Mouse (Mus musculus): ENCODE measurements around the gene Hoxc11. TPM values are rescaled to one million over a fixed set of nuclear protein-coding genes. Genes with fewer than 3 reads are reported as not detected.

Hoxc11 gene
- polyA plus RNA-seq, 1 experiment from 2014 or later = not detected

DNA sequence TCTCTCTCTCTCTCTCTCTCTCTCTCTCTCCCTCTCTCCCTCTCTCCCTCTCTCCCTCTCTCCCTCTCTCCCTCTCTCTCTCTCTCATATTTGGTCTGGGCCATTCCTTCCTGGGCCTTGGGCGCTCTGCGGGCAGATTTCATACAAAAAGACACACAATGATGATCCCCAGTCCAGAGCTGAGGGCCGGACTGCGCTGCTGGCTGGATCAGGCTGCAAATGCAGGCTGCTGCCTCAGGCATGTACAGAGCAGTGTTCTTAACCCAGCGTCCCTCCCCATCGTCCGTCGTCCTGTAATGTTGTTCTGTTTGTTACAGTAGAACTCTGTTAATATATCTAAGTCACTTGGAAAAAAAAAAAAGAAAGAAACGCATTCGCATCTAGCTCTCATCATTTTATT is 30.3 kb downstream of the Hoxc11 start:
- Histone ChIP-seq H3K4me3 (ENCODE audit: low read depth, low read length) (no peak overlapping the region), H3K36me3 (ENCODE audit: control insufficient read depth, insufficient read depth, low read length) (no peaks in the 10 kb centered on the region), H3K9ac (ENCODE audit: low read length) (no peak overlapping the region), H3K4me2 (no peak overlapping the region), H3K27ac (ENCODE audit: low read depth, low read length) (no peak overlapping the region), H3K4me1 (ENCODE audit: control insufficient read depth, insufficient read depth, low read length) (peaks cover 5% of the 10 kb centered on the region; the same call in 1 of the 2 replicates), H3K27me3 (ENCODE audit: control insufficient read depth, insufficient read depth, low read length) (peaks cover 100% of the 10 kb centered on the region), H3K9me3 (ENCODE audit: control insufficient read depth, low read length) (no peaks in the 10 kb centered on the region)
- no peak for DNase-seq (ENCODE audit: low spot score, missing footprints)
- ATAC-seq (ENCODE audit: low FRiP score) = no peak
- 0% methylated on average over 10 of the region's 10 CpGs for WGBS

DNA sequence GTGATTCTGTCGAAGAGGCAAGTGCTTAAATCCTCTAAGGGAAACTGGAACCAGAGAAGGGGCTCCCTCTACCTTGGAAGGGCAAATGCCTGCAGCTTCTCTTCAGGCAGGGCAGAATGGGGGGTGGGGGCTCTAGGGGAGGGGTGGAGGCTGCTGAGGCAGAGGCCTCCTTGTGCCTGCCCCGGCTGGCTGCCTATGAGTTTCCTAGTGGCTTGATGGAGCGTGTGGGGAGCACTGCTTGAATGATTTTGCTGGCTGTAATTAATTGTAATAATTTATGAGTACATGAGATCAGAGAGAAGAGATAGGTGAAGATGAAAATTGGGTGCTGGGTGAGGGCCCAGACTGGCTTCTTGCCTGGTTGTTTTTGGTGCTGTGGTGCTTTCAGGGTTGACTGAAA is 30.7 kb downstream of the Hoxc11 start:
- no peak overlapping the region for H3K4me3 ChIP-seq (ENCODE audit: low read depth, low read length)
- H3K36me3 ChIP-seq (ENCODE audit: control insufficient read depth, insufficient read depth, low read length) = no peaks in the 10 kb centered on the region
- peaks cover 100% of the 10 kb centered on the region for H3K27me3 ChIP-seq (ENCODE audit: control insufficient read depth, insufficient read depth, low read length)
- H3K4me1 ChIP-seq (ENCODE audit: control insufficient read depth, insufficient read depth, low read length) = peaks cover 5% of the 10 kb centered on the region; the same call in 1 of the 2 replicates
- no peak overlapping the region for H3K4me2 ChIP-seq
- WGBS = 1% methylated on average over 3 of the region's 3 CpGs
- no peaks in the 10 kb centered on the region for H3K9me3 ChIP-seq (ENCODE audit: control insufficient read depth, low read length)
- no peak overlapping the region for H3K9ac ChIP-seq (ENCODE audit: low read length)
- DNase-seq (ENCODE audit: low spot score, missing footprints) = no peak
- ATAC-seq (ENCODE audit: low FRiP score) = no peak
- H3K27ac ChIP-seq (ENCODE audit: low read depth, low read length) = no peak overlapping the region

DNA sequence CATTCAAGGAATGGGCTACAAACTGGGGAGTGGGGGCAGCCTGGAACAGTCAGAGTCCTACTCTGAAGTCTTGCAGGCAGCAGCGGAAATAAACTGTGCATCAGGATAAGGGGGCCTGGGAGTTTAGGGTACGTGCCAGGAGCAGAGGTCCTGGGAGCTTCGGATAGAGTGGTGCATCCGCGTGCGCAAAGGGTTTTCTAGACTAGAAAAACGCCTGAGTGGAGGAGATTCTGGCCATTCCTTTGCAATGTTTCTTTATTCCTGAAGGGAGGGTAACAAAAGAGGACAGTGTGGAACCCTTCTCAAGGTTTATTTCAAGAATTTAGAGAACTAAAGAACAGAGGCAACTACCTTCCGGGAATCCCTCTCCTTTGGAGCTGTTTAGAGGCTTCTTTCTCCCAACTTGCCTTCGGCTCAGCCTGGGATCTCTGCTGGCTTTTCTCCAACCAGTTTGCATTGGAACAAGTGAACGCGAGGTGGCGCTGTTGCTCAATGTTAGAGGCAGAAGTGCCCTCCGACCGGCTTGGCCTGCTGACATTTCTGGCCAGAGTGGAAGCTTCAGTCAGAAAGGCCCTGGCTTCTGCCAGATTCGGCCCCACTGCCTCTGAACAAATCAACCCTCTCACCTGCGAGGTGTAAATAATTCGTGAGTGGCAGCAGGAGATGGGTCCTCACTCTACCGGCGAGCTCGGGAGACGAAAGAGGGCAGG is 33.1 kb downstream of the Hoxc11 start:
- DNase-seq (ENCODE audit: low spot score, missing footprints) = peak; percentile 92
- H3K9ac ChIP-seq (ENCODE audit: low read length) = no peak overlapping the region
- H3K27ac ChIP-seq (ENCODE audit: low read depth, low read length) = no peak overlapping the region
- no peaks in the 10 kb centered on the region for H3K4me1 ChIP-seq (ENCODE audit: control insufficient read depth, insufficient read depth, low read length)
- no peak overlapping the region for H3K4me2 ChIP-seq
- 3% methylated on average over 21 of the region's 21 CpGs for WGBS
- ATAC-seq (ENCODE audit: low FRiP score) = peak; percentile 72
- no peaks in the 10 kb centered on the region for H3K9me3 ChIP-seq (ENCODE audit: control insufficient read depth, low read length)
- H3K36me3 ChIP-seq (ENCODE audit: control insufficient read depth, insufficient read depth, low read length) = no peaks in the 10 kb centered on the region
- no peak overlapping the region for H3K4me3 ChIP-seq (ENCODE audit: low read depth, low read length)
- H3K27me3 ChIP-seq (ENCODE audit: control insufficient read depth, insufficient read depth, low read length) = peaks cover 100% of the 10 kb centered on the region

DNA sequence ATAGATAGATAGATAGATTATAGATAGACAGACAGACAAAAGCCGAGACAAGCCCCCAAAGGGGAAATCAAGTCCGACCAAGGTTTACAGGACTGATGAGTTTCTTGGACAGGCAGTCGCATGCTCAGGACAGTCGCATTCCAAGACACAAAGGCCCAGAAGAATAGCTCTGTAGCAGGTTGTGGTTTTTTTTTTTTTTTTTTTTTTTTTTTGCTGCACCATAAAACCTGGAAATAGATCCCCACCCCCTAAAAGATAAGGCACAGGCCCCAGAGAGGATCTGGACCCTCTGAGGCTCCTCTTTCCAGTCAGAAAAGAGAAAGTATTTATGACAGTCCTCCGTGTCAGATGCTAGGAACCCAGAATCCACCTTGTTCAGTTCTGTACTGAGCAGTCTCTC is 33.9 kb downstream of the Hoxc11 start:
- no peak overlapping the region for H3K4me2 ChIP-seq
- ATAC-seq (ENCODE audit: low FRiP score) (no peak), DNase-seq (ENCODE audit: low spot score, missing footprints) (no peak)
- H3K27me3 ChIP-seq (ENCODE audit: control insufficient read depth, insufficient read depth, low read length) = peaks cover 100% of the 10 kb centered on the region
- H3K4me3 ChIP-seq (ENCODE audit: low read depth, low read length) = no peak overlapping the region
- WGBS = 9% methylated on average over 5 of the region's 5 CpGs
- H3K9me3 ChIP-seq (ENCODE audit: control insufficient read depth, low read length) = no peaks in the 10 kb centered on the region
- H3K36me3 ChIP-seq (ENCODE audit: control insufficient read depth, insufficient read depth, low read length) = no peaks in the 10 kb centered on the region
- no peak overlapping the region for H3K27ac ChIP-seq (ENCODE audit: low read depth, low read length)
- H3K9ac ChIP-seq (ENCODE audit: low read length) = no peak overlapping the region
- H3K4me1 ChIP-seq (ENCODE audit: control insufficient read depth, insufficient read depth, low read length) = no peaks in the 10 kb centered on the region

DNA sequence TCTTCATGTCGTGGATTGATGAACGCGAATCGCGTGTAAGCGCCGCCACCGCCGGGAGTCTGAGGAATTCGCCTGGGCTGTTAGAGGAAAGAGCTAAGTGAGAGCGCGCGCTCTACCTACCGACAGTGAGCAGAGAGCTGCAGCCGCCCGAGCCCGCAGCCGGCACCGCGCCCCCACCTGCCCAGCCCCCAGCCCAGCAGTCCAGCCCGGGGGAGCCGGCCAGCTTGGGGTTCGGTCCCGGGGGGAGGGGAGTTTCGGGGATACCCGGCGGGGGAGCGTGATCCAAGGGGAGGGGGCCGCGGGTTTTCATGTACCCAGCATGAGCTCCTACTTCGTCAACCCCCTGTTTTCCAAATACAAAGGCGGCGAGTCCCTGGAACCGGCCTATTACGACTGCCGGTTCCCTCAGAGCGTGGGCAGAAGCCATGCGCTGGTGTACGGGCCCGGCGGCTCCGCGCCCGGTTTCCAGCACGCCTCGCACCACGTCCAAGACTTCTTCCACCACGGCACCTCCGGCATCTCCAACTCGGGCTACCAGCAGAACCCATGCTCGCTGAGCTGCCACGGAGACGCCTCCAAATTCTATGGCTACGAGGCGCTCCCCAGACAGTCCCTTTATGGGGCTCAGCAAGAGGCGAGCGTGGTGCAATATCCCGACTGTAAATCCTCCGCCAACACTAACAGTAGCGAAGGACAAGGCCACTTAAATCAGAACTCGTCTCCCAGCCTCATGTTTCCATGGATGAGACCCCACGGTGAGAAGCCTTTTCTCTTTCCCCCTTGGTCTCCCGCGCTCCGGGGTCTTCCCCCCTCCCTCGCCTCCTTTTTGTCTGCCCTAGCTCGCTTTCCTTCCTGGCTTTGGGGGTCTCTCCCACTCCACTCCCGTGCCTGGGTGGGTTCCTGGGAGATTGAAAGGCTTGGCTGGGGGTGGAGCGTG is 36.5 kb downstream of the Hoxc11 start, which contains the start of gene Hoxc8:
Hoxc8 (plus strand) TSS at position 147 of the 937 bp plus-strand sequence.
- Histone ChIP-seq H3K27me3 (ENCODE audit: control insufficient read depth, insufficient read depth, low read length) (peaks cover 98% of the 10 kb centered on the region), H3K4me3 (ENCODE audit: low read depth, low read length) (no peak within 1 kb of the TSS), H3K4me2 (no peak within 1 kb of the TSS), H3K9me3 (ENCODE audit: control insufficient read depth, low read length) (no peaks in the 10 kb centered on the region), H3K27ac (ENCODE audit: low read depth, low read length) (no peak within 1 kb of the TSS), H3K4me1 (ENCODE audit: control insufficient read depth, insufficient read depth, low read length) (no peaks in the 10 kb centered on the region), H3K9ac (ENCODE audit: low read length) (no peak within 1 kb of the TSS), H3K36me3 (ENCODE audit: control insufficient read depth, insufficient read depth, low read length) (no peaks in the 10 kb centered on the region)
- DNase-seq (ENCODE audit: low spot score, missing footprints) (peak; percentile 94), ATAC-seq (ENCODE audit: low FRiP score) (no peak)
- WGBS = 1% methylated on average over 69 of the region's 69 CpGs

DNA sequence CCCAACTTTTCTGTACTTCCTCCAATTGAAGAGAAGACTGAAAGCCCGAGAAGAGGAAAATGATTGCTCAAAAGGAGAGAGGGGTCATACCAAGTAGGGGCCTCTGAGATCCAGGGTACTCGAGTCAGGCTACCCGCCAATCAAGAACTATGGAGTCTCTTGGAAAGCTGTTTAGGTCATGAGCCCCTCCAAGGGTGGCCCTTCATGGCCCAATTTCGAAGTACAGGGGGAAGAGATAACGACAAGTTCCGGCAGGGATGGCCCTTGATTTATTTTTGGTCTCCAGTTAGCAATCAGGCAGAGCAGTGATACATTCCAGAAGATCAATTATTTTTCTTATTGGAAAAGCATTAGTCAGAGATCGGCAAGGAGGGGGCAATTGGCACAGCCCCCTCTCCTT is 37.6 kb downstream of the Hoxc11 start:
- H3K27me3 ChIP-seq (ENCODE audit: control insufficient read depth, insufficient read depth, low read length) = peaks cover 98% of the 10 kb centered on the region
- H3K4me3 ChIP-seq (ENCODE audit: low read depth, low read length) = no peak overlapping the region
- DNase-seq (ENCODE audit: low spot score, missing footprints) = peak; percentile 91
- no peaks in the 10 kb centered on the region for H3K36me3 ChIP-seq (ENCODE audit: control insufficient read depth, insufficient read depth, low read length)
- H3K9ac ChIP-seq (ENCODE audit: low read length) = no peak overlapping the region
- no peaks in the 10 kb centered on the region for H3K4me1 ChIP-seq (ENCODE audit: control insufficient read depth, insufficient read depth, low read length)
- H3K4me2 ChIP-seq = no peak overlapping the region
- ATAC-seq (ENCODE audit: low FRiP score) = no peak
- 2% methylated on average over 7 of the region's 7 CpGs for WGBS
- H3K9me3 ChIP-seq (ENCODE audit: control insufficient read depth, low read length) = no peaks in the 10 kb centered on the region
- no peak overlapping the region for H3K27ac ChIP-seq (ENCODE audit: low read depth, low read length)

DNA sequence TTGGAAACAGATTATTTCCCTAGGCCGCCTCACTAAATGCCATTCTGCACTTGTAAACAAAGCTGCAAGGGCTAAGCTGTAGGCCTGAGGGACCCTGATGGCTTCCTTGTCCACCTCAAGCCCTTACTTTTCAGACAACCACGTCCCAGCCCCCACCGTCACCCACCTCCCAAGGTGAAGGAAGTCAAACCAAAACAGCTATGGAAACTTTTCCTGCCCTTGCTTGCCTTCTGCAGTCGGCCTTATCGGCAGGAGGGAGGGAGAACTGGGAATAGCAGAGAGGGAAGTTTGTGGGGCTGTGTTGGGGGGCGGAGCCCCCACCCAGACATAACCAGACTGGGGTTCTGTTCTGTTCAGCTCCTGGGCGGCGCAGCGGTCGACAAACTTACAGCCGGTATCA is 38.0 kb downstream of the Hoxc11 start:
- ATAC-seq (ENCODE audit: low FRiP score) = no peak
- no peak overlapping the region for H3K4me2 ChIP-seq
- 2% methylated on average over 11 of the region's 11 CpGs for WGBS
- peak; percentile 90 for DNase-seq (ENCODE audit: low spot score, missing footprints)
- no peaks in the 10 kb centered on the region for H3K9me3 ChIP-seq (ENCODE audit: control insufficient read depth, low read length)
- H3K36me3 ChIP-seq (ENCODE audit: control insufficient read depth, insufficient read depth, low read length) = no peaks in the 10 kb centered on the region
- H3K9ac ChIP-seq (ENCODE audit: low read length) = no peak overlapping the region
- H3K27me3 ChIP-seq (ENCODE audit: control insufficient read depth, insufficient read depth, low read length) = peaks cover 98% of the 10 kb centered on the region
- no peaks in the 10 kb centered on the region for H3K4me1 ChIP-seq (ENCODE audit: control insufficient read depth, insufficient read depth, low read length)
- H3K27ac ChIP-seq (ENCODE audit: low read depth, low read length) = no peak overlapping the region
- H3K4me3 ChIP-seq (ENCODE audit: low read depth, low read length) = no peak overlapping the region

DNA sequence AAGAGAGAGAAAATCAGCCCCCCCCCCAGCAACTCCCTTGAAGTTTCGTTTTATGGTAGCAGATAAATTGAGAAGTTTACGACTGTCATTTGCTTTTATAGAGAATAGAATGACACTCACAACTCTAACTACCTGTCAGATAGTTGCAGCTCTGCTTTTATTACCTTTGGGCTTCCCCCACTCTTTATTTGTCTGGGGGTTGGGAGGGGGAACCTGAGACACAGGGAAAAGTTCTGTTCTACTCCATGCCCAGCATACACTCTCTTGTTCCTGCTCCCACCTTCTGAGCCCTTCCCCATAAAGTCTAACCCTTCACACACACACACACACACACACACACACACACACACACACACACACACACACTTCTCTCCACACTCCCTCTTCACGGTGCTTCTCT is 38.6 kb downstream of the Hoxc11 start:
- ATAC-seq (ENCODE audit: low FRiP score) (no peak), DNase-seq (ENCODE audit: low spot score, missing footprints) (no peak)
- Histone ChIP-seq H3K9ac (ENCODE audit: low read length) (no peak overlapping the region), H3K4me2 (no peak overlapping the region), H3K4me3 (ENCODE audit: low read depth, low read length) (no peak overlapping the region), H3K4me1 (ENCODE audit: control insufficient read depth, insufficient read depth, low read length) (no peaks in the 10 kb centered on the region), H3K27ac (ENCODE audit: low read depth, low read length) (no peak overlapping the region), H3K9me3 (ENCODE audit: control insufficient read depth, low read length) (no peaks in the 10 kb centered on the region), H3K36me3 (ENCODE audit: control insufficient read depth, insufficient read depth, low read length) (no peaks in the 10 kb centered on the region), H3K27me3 (ENCODE audit: control insufficient read depth, insufficient read depth, low read length) (peaks cover 98% of the 10 kb centered on the region)
- 2% methylated on average over 3 of the region's 3 CpGs for WGBS

DNA sequence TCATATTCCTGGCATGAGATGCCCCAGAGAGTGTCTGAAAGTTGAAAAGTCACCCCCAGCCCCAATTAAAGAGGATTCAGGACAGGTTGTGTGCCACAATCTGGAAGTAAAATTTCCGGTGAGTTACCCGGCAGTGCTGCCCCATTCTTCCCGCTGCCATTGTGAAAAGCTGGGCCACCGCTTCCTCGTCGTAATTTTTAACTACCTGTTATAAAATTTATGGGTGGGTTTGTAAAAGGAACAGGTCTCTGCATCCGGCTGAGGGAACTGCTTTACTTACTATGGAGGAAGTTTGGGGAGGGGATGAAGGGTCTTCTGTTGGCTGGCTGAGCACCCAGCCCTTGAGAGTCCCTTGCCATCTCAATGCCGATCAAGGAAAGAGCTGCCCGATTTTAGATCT is 42.3 kb downstream of the Hoxc11 start:
- DNase-seq (ENCODE audit: low spot score, missing footprints) (no peak), ATAC-seq (ENCODE audit: low FRiP score) (no peak)
- Histone ChIP-seq H3K4me2 (no peak overlapping the region), H3K9ac (ENCODE audit: low read length) (no peak overlapping the region), H3K36me3 (ENCODE audit: control insufficient read depth, insufficient read depth, low read length) (no peaks in the 10 kb centered on the region), H3K27ac (ENCODE audit: low read depth, low read length) (no peak overlapping the region), H3K9me3 (ENCODE audit: control insufficient read depth, low read length) (no peaks in the 10 kb centered on the region), H3K27me3 (ENCODE audit: control insufficient read depth, insufficient read depth, low read length) (peaks cover 98% of the 10 kb centered on the region), H3K4me1 (ENCODE audit: control insufficient read depth, insufficient read depth, low read length) (peaks cover 4% of the 10 kb centered on the region; the same call in 1 of the 2 replicates), H3K4me3 (ENCODE audit: low read depth, low read length) (no peak overlapping the region)
- 0% methylated on average over 9 of the region's 9 CpGs for WGBS
